Mouse (Mus musculus): ENCODE measurements around the gene Olfml2b. TPM values are rescaled to one million over a fixed set of nuclear protein-coding genes. Genes with fewer than 3 reads are reported as not detected.

The Olfml2b gene
- polyA plus RNA-seq, 1 experiment from 2014 or later, result 33.6 TPM

DNA sequence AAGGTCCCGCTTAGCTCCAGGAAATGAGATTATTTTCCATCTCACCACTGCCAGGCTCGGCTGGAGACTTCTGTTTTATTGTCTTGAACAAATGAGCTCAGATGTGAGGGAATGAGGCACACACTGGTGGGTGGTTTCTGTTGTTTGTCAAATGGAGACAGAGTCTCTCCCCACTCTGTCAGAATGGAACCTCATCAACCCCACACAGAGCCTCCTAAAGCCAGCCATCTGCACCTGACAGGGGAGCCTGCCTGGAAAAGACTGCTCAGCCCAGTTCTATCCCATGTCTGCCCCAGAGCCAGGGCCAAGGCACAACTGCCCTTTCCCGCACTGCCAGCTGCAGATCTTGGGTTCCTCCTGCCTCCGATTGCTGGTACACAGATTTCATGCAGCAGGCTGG is 34.5 kb downstream of the Olfml2b start:
- ATAC-seq (ENCODE audit: low FRiP score, low TSS enrichment) (no peak), DNase-seq (ENCODE audit: low spot score) (no peak)
- no peaks in the 10 kb centered on the region for H3K27me3 ChIP-seq (ENCODE audit: control insufficient read depth, insufficient read depth, low read length)
- no peak overlapping the region for H3K4me3 ChIP-seq (ENCODE audit: low read depth, low read length)
- no peaks in the 10 kb centered on the region for H3K9me3 ChIP-seq (ENCODE audit: control insufficient read depth, low read length)
- no peak overlapping the region for H3K27ac ChIP-seq (replicated peaks)
- no peaks in the 10 kb centered on the region; the same call in 1 of the 2 replicates for H3K36me3 ChIP-seq (ENCODE audit: control insufficient read depth, insufficient read depth, low read length)
- H3K4me2 ChIP-seq (replicated peaks; ENCODE audit: low read depth), result no peak overlapping the region
- H3K9ac ChIP-seq (ENCODE audit: low read length), result no peak overlapping the region
- no peaks in the 10 kb centered on the region for H3K4me1 ChIP-seq (replicated peaks; ENCODE audit: control insufficient read depth, insufficient read depth)
- TF ChIP-seq CTCF (IDR thresholded peaks at IDR 0.05; ENCODE audit: low read depth) (no peak), EP300 (optimal IDR thresholded peaks at IDR 0.05) (no peak)
- WGBS, result 72% methylated on average over 4 of the region's 4 CpGs

- WGBS, result 86% methylated on average over 2 of the region's 2 CpGs
- Histone ChIP-seq H3K4me1 (replicated peaks; ENCODE audit: control insufficient read depth, insufficient read depth) (no peaks in the 10 kb centered on the region), H3K9ac (ENCODE audit: low read length) (no peak overlapping the region), H3K4me2 (replicated peaks; ENCODE audit: low read depth) (no peak overlapping the region), H3K27ac (replicated peaks) (no peak overlapping the region), H3K36me3 (ENCODE audit: control insufficient read depth, insufficient read depth, low read length) (no peaks in the 10 kb centered on the region), H3K9me3 (ENCODE audit: control insufficient read depth, low read length) (no peaks in the 10 kb centered on the region), H3K4me3 (ENCODE audit: low read depth, low read length) (no peak overlapping the region), H3K27me3 (ENCODE audit: control insufficient read depth, insufficient read depth, low read length) (no peaks in the 10 kb centered on the region)
- ATAC-seq (ENCODE audit: low FRiP score, low TSS enrichment), result no peak
- TF ChIP-seq CTCF (IDR thresholded peaks at IDR 0.05; ENCODE audit: low read depth) (no peak), EP300 (optimal IDR thresholded peaks at IDR 0.05) (no peak)
- no peak for DNase-seq (ENCODE audit: low spot score)
Observed at GRCm38 (mm10) chr1:170679624-170680023, 35.3 kb downstream of the Olfml2b start.

- Histone ChIP-seq H3K27ac (replicated peaks) (no peak overlapping the region), H3K4me3 (ENCODE audit: low read depth, low read length) (no peak overlapping the region), H3K9ac (ENCODE audit: low read length) (no peak overlapping the region), H3K9me3 (ENCODE audit: control insufficient read depth, low read length) (no peaks in the 10 kb centered on the region), H3K4me2 (replicated peaks; ENCODE audit: low read depth) (no peak overlapping the region), H3K36me3 (ENCODE audit: control insufficient read depth, insufficient read depth, low read length) (no peaks in the 10 kb centered on the region), H3K27me3 (ENCODE audit: control insufficient read depth, insufficient read depth, low read length) (no peaks in the 10 kb centered on the region), H3K4me1 (replicated peaks; ENCODE audit: control insufficient read depth, insufficient read depth) (no peaks in the 10 kb centered on the region)
- TF ChIP-seq CTCF (IDR thresholded peaks at IDR 0.05; ENCODE audit: low read depth) (no peak), EP300 (optimal IDR thresholded peaks at IDR 0.05) (no peak)
- no peak for DNase-seq (ENCODE audit: low spot score)
- ATAC-seq (ENCODE audit: low FRiP score, low TSS enrichment), result no peak
- WGBS, result 79% methylated on average over 6 of the region's 6 CpGs
Observed at GRCm38 (mm10) chr1:170683863-170684262, 39.5 kb downstream of the Olfml2b start.

DNA sequence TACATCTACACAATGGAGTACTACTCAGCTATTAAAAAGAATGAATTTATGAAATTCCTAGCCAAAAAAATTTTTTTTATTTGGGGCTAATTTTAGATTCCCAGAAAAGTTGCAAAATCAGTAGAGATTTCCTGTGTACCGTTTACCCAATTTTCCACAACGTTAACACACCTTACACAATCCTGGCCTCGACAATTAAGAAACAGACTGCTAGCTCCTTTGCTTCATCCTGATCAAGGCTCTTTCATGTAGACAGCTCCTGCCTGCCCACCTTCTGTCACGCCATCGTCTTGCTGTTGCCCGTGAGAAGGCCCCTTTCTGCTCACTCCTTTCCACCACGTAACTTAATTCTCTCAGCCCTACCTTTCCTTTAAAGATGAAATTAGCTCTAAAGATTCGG is 45.4 kb downstream of the Olfml2b start:
- no peaks in the 10 kb centered on the region for H3K9me3 ChIP-seq (ENCODE audit: control insufficient read depth, low read length)
- ATAC-seq (ENCODE audit: low FRiP score, low TSS enrichment) (no peak), DNase-seq (ENCODE audit: low spot score) (no peak)
- no peak overlapping the region for H3K4me3 ChIP-seq (ENCODE audit: low read depth, low read length)
- no peaks in the 10 kb centered on the region for H3K27me3 ChIP-seq (ENCODE audit: control insufficient read depth, insufficient read depth, low read length)
- no peaks in the 10 kb centered on the region for H3K4me1 ChIP-seq (replicated peaks; ENCODE audit: control insufficient read depth, insufficient read depth)
- H3K4me2 ChIP-seq (replicated peaks; ENCODE audit: low read depth), result no peak overlapping the region
- WGBS, result 95% methylated on average over 8 of the region's 8 CpGs
- no peaks in the 10 kb centered on the region for H3K36me3 ChIP-seq (ENCODE audit: control insufficient read depth, insufficient read depth, low read length)
- TF ChIP-seq EP300 (optimal IDR thresholded peaks at IDR 0.05) (no peak), CTCF (IDR thresholded peaks at IDR 0.05; ENCODE audit: low read depth) (no peak)
- H3K27ac ChIP-seq (replicated peaks), result no peak overlapping the region
- no peak overlapping the region for H3K9ac ChIP-seq (ENCODE audit: low read length)

DNA sequence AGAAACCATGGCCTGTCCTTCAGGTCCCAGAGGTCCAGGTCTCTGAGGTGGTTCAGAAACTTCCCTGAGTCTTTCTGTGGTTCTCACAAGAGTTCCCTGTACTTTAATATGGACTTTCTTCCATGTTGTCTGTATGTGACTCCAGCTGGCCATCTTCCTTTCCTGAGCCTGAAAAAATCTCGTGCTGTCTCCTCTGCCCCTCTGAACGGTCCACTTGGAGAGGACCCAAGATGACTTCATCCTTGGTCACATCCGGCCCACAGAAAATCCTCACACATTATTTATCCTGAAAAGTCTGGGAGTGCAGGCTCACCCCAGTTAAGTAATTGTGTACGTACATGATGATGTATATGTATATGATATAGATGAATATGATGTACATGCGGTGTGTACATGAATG is 47.0 kb downstream of the Olfml2b start:
- DNase-seq (ENCODE audit: low spot score), result no peak
- Histone ChIP-seq H3K4me3 (ENCODE audit: low read depth, low read length) (no peak overlapping the region), H3K9me3 (ENCODE audit: control insufficient read depth, low read length) (no peaks in the 10 kb centered on the region), H3K4me1 (replicated peaks; ENCODE audit: control insufficient read depth, insufficient read depth) (no peaks in the 10 kb centered on the region), H3K27me3 (ENCODE audit: control insufficient read depth, insufficient read depth, low read length) (no peaks in the 10 kb centered on the region), H3K9ac (ENCODE audit: low read length) (no peak overlapping the region), H3K4me2 (replicated peaks; ENCODE audit: low read depth) (no peak overlapping the region), H3K27ac (replicated peaks) (no peak overlapping the region), H3K36me3 (ENCODE audit: control insufficient read depth, insufficient read depth, low read length) (no peaks in the 10 kb centered on the region)
- 59% methylated on average over 5 of the region's 5 CpGs for WGBS
- no peak for ATAC-seq (ENCODE audit: low FRiP score, low TSS enrichment)
- TF ChIP-seq EP300 (optimal IDR thresholded peaks at IDR 0.05), result no peak
- no peak for TF ChIP-seq CTCF (IDR thresholded peaks at IDR 0.05; ENCODE audit: low read depth)

DNA sequence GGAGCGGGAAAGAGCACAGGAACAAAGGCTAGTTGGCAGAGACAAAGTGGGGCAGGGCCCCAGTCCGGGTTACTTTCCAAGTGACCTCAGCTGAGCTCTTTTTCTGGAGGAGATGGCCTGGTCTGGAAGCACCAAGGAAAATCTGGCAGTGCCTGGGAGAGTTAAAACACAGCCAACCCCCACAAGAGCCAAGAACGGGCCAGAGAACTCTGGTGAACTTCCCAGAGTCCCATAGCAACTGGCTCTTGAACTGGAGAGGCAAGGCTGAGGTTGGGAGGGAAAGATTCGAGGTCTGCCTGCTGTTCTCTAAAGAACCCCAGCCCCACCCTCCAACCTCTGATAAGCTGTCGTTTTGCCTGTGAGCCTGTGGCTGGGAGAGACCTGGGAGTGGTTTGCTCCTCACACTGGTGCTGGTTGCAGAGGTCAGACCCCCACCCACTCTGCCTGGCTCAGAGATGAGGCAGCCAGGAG is 50.5 kb downstream of the Olfml2b start:
- DNase-seq (ENCODE audit: low spot score) (peak; percentile 30), ATAC-seq (ENCODE audit: low FRiP score, low TSS enrichment) (peak; percentile 46)
- Histone ChIP-seq H3K4me2 (replicated peaks; ENCODE audit: low read depth) (no peak overlapping the region), H3K4me1 (replicated peaks; ENCODE audit: control insufficient read depth, insufficient read depth) (no peaks in the 10 kb centered on the region), H3K4me3 (ENCODE audit: low read depth, low read length) (no peak overlapping the region), H3K27ac (replicated peaks) (no peak overlapping the region), H3K9ac (ENCODE audit: low read length) (no peak overlapping the region), H3K27me3 (ENCODE audit: control insufficient read depth, insufficient read depth, low read length) (no peaks in the 10 kb centered on the region), H3K36me3 (ENCODE audit: control insufficient read depth, insufficient read depth, low read length) (no peaks in the 10 kb centered on the region), H3K9me3 (ENCODE audit: control insufficient read depth, low read length) (no peaks in the 10 kb centered on the region)
- TF ChIP-seq EP300 (optimal IDR thresholded peaks at IDR 0.05) (no peak), CTCF (IDR thresholded peaks at IDR 0.05; ENCODE audit: low read depth) (no peak)
- 30% methylated on average over 5 of the region's 5 CpGs for WGBS
